Mouse (Mus musculus) gastrocnemius, adult 18-20 months (tissue): Measurements from ENCODE around the gene Abcb6. TPM values are rescaled to one million over a fixed set of nuclear protein-coding genes. Genes with fewer than 3 reads are reported as not detected.
A peak's percentile ranks its signal among the peaks of the same experiment; 100 is the strongest.

Experiments
- DNase-seq: peaks from one replicate; pipeline ENCODE4 v3.0.0; 2021; ENCODE audit warnings: low spot score
- microRNA-seq: library from miRNA; unstranded; fragments of <30 nt; microRNA quantifications from one replicate; pipeline ENCODE4 v1.2.0, GENCODE M21; 2021
- total RNA-seq, 2 experiments: library from RNA; stranded (reverse); gene quantifications; 2 replicates each; pipeline ENCODE4 v1.2.3; 2021

The Abcb6 gene
- total RNA-seq, 2 experiments from 2014 or later: 15.4 to 17.6 TPM

GRCm38 (mm10) chr1:75147411-75148135, 32.6 kb downstream of the Abcb6 start:
- DNase-seq: no peak

DNA sequence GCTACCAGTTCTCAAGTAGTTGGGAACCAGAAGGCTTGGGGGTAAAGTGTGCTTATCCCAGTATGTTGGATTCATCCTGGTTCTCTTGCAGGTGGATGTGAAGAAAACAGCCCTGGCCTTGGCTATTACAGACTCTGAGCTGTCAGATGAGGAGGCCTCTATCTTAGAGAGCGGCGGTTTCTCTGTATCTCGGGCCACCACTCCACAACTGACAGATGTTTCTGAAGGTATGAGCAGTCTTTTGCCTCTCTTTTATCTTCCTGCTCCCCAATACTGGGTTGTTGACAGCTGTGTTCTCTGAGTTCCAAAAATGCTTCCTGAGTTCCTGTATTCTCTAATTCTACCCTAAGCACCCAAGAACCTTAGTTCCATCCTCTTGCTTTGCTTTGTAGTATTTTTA, 34.6 kb downstream of the Abcb6 start:
- no peak for DNase-seq

- peak; percentile 95 for DNase-seq
Measured at GRCm38 (mm10) chr1:75142301-75143261, 37.6 kb downstream of the Abcb6 start, which contains the start of the genes Cnppd1 and Retreg2. TSS of gene Cnppd1 (minus strand) at chr1:75142711. TSS of gene Retreg2 (plus strand) at chr1:75142778.

- peak; percentile 59 for DNase-seq
Measured at GRCm38 (mm10) chr1:75141486-75142190, 38.6 kb downstream of the Abcb6 start.

GRCm38 (mm10) chr1:75140601-75141190, 39.5 kb downstream of the Abcb6 start:
- no peak for DNase-seq

- no peak for DNase-seq
Measured at GRCm38 (mm10) chr1:75138448-75138847, 41.7 kb downstream of the Abcb6 start.

- no peak for DNase-seq
Measured at GRCm38 (mm10) chr1:75136730-75137129, 43.5 kb downstream of the Abcb6 start.

GRCm38 (mm10) chr1:75136293-75136692, 43.9 kb downstream of the Abcb6 start:
- DNase-seq: no peak

DNA sequence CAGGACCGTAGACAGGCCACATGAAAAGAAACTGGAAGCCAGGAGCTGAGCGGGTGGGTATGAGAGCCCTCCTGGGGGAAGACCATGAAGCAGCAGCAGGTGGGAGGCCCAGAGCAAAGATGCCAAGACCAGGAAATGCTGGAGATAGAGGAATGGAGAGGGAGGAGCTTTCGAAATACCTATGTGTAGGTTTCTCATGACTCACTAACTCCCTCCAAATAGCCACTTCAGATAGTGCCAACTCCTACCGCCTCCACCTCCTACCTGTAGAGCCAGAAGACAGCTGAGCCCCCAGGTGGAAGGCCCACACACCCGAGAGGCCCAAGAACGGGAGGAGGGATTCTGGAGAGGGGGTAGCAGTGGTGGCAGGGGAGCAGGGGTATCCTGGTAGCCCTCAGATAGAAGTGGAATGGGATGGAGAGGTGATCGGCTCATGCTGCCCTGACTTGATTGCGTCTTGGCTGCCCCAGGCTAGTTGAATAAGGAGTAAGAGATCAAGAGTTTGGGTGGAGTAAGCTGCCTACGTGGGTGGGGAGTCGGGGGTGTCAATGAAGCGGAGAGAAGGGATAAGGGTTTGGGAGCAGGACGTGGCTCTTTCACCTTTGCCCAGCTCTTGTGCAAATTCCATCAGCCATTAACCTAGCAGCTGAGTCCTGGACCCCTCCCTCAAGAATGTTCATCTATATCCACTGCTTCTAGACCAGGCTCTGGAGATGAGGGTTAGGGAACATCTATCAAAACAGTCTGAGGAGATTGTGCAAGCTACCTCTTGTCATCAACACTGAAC, 46.6 kb downstream of the Abcb6 start, which contains the start of gene Slc23a3:
Slc23a3 (minus strand) TSS at position 470 of the 787 bp plus-strand sequence.
- no peak for DNase-seq

- DNase-seq: no peak
Measured at GRCm38 (mm10) chr1:75128641-75129040, 51.6 kb downstream of the Abcb6 start.

DNA sequence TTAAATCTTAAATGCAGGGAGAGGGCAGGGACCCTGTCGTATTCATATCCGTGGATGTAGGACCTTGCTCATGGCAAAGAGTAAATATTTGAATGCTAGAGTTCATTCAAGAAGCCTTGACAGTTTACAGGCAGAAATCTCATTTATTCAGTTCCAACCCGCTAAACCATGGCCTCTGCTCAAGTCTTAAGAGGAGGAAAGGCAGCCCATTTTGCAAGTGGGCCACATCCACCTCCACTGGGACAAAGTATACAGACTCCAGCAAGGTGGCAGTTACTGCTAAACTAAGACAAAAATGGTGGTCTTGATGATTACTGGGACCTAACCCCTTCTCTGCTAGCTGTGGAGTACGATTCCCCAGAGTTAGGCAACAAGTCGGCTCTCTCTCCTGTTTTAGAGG, 54.8 kb downstream of the Abcb6 start:
- DNase-seq: no peak

DNA sequence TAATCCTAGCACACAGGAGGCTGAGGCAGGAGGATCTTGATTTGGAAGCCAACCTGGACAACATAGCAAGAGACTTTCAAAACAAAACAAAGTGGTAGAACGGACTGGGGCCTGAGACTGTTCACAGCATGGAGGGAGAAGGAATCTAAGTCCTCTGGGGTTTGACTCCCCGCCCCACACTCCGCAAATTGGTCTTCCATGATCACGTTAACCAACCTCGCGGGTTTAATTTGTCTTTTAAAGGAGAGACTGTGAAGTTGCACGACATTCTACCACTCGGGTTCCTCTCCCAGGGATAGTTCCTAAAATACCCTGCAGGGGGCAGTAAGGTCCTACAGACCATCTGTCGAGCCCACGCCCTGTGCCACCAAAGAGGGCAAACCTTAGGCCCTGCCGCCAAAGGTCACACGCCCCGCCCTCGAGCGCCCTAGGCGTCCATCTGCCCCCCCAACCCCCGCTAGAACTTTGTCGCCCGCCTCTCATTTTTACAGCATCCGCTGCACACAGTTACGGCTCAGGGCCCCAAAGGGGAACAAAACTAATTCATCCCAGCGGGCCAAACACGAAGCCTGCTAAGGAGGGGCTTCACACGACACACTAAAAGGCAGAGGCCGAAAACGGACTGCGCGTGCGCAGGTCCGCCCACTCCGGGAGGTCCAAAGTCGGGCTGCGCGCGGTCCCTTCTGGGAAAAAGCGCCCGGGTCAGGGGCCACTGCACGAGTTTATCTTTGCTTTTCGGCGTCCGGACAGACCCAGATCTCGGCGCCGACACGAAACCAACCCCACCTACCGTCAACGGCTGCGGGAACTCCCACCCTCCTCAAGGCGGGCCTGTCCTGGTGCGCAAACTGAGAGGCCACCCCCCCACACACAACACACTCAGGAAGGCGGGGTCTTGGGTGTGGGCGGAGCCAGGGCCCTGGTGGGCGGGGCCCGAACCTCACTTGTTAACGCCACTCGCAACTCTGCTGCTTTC, 55.6 kb downstream of the Abcb6 start, which contains the start of gene Nhej1:
Nhej1 (minus strand) TSS at position 855 of the 976 bp plus-strand sequence.
- DNase-seq: peak; percentile 95

- no peak for DNase-seq
Measured at GRCm38 (mm10) chr1:75122211-75122610, 58.0 kb downstream of the Abcb6 start.

Small RNAs within 50 kb of the gene (microRNA-seq; reads per million reads assigned to microRNA genes)
- gene Gm27943: not detected

Other genes starting within 250 kb of the Abcb6 start
- gene Cfap65, start 244.8 kb downstream of the Abcb6 start, total RNA-seq: not detected
- gene Ihh, start 228.7 kb downstream of the Abcb6 start, total RNA-seq: under 1 TPM; 0.16 to 0.26 TPM
- gene Nhej1, start 55.2 kb downstream of the Abcb6 start, total RNA-seq: 1 to 10 TPM; 4.9 to 5.3 TPM
- gene Slc23a3, start 46.5 kb downstream of the Abcb6 start, total RNA-seq: under 1 TPM; 0.14 TPM
- gene Cnppd1, start 37.7 kb downstream of the Abcb6 start, total RNA-seq: 10 to 100 TPM; 15.7 to 16.4 TPM
- gene Retreg2, start 37.6 kb downstream of the Abcb6 start, total RNA-seq: 10 to 100 TPM in 1 of 2 experiments, 1 to 10 TPM in 1; 8.8 to 10.0 TPM
- 10 to 100 TPM; 13.7 to 16.2 TPM for gene Zfand2b, start 11.7 kb downstream of the Abcb6 start, total RNA-seq
- gene Ankzf1, start 11.8 kb upstream of the Abcb6 start, total RNA-seq: 1 to 10 TPM; 3.6 to 3.7 TPM
- gene Atg9a, start 11.8 kb upstream of the Abcb6 start, total RNA-seq: 100 to 1,000 TPM in 1 of 2 experiments, 10 to 100 TPM in 1; 90.4 to 115 TPM
- 1 to 10 TPM in 1 of 2 experiments, under 1 TPM in 1; 0.88 to 1.5 TPM for gene Glb1l, start 30.4 kb upstream of the Abcb6 start, total RNA-seq
- gene Stk16, start 30.4 kb upstream of the Abcb6 start, total RNA-seq: 10 to 100 TPM; 18.7 to 23.3 TPM
- 1,000 to 10,000 TPM; 1,120 to 1,226 TPM for gene Tuba4a, start 39.5 kb upstream of the Abcb6 start, total RNA-seq
- gene A630095N17Rik, start 51.7 kb upstream of the Abcb6 start, total RNA-seq: not detected
- gene Dnajb2, start 56.0 kb upstream of the Abcb6 start, total RNA-seq: 10 to 100 TPM; 74.2 to 86.4 TPM
- gene Ptprn, start 84.1 kb upstream of the Abcb6 start, total RNA-seq: not detected
- gene Resp18, start 98.0 kb upstream of the Abcb6 start, total RNA-seq: not detected
- 10 to 100 TPM; 42.4 to 47.6 TPM for gene Dnpep, start 137.6 kb upstream of the Abcb6 start, total RNA-seq
- 1,000 to 10,000 TPM; 2,427 to 2,600 TPM for gene Des, start 179.9 kb upstream of the Abcb6 start, total RNA-seq
- 100 to 1,000 TPM; 255 to 257 TPM for gene Speg, start 194.9 kb upstream of the Abcb6 start, total RNA-seq